Mouse (Mus musculus): ENCODE measurements at regions not wholly inside any gene's neighbourhood (a gene's known extent, or its start where the extent isn't known, plus 50 kb on each side); places are given as distances from the start of the nearest gene placed in this dataset.

DNA sequence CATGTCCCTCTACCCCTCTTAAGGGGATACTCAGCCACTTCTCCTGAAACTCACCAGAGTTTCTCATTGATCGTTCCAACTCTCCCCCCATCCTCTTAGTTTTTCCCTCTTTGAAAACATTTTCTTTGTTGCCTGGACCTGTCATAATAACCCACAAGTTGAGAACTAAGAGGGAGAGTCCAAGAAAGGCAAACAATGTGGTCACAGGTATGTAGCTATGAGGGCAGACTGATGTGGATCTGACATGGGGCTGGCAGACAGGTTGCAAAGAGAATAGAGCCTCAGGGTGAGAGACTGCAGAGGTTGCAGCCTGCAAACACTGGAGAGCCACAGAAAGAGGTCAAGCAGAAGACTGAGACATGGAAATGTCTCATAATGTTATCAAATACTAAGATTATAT lies 69.9 kb upstream of the Rbms1 start:
- Histone ChIP-seq H3K27ac (no peak overlapping the region), H3K9ac (replicated peaks) (no peak overlapping the region), H3K9me3 (no peaks in the 10 kb centered on the region), H3K36me3 (no peaks in the 10 kb centered on the region), H3K4me2 (no peak overlapping the region), H3K4me3 (replicated peaks) (no peak overlapping the region), H3K4me1 (replicated peaks) (no peaks in the 10 kb centered on the region), H3K27me3 (no peaks in the 10 kb centered on the region)
- no peak for ATAC-seq (ENCODE audit: insufficient number of reproducible peaks, insufficient read depth, low FRiP score, low TSS enrichment, low read depth)
- WGBS: 88% methylated on average over 1 of the region's 1 CpGs

DNA sequence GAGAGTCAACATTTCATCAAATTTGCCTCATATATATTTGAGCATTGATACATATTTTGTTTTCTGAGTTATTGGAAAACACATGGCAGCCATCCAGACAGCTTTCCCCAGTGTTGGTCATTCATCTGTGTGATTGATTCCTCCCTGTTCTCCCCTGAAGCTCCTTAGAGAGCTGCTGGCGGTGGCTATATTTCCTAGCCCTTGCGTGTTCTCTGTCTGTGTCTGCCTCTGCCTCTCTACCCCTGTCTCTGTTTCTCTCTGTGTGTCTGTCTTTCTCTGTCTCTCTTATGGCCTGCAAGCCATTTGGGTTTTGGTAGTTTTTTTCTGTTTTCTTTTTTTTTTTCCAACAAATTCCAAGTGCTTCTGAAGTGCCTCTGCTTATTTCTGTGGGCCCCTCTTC lies 66.7 kb upstream of the Rbms1 start:
- Histone ChIP-seq H3K9ac (replicated peaks) (no peak overlapping the region), H3K9me3 (no peaks in the 10 kb centered on the region), H3K27me3 (no peaks in the 10 kb centered on the region), H3K27ac (no peak overlapping the region), H3K4me3 (replicated peaks) (no peak overlapping the region), H3K4me1 (replicated peaks) (no peaks in the 10 kb centered on the region), H3K36me3 (no peaks in the 10 kb centered on the region), H3K4me2 (no peak overlapping the region)
- WGBS: 80% methylated on average over 2 of the region's 2 CpGs
- ATAC-seq (ENCODE audit: insufficient number of reproducible peaks, insufficient read depth, low FRiP score, low TSS enrichment, low read depth): no peak

DNA sequence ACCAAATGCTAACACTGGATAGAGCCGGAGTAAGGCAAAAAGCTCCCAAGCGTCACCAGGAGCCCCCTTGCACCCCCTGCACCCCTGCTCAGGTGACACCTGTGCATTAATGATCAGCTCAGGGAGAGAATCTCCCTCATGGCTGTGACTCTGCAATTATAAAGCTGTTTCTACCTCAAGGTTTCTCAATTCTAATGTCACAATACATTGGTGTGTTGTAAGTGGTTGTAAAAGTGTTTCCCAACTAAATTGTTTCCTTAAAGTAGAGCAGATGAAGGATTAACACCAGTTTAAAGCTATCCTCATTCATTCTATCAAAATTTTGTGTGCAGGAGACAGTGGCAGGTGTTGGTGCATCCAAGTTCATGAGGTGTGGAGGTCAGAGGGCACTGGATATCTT lies 65.6 kb upstream of the Rbms1 start:
- H3K9me3 ChIP-seq: no peaks in the 10 kb centered on the region
- ATAC-seq (ENCODE audit: insufficient number of reproducible peaks, insufficient read depth, low FRiP score, low TSS enrichment, low read depth): no peak
- no peak overlapping the region for H3K4me2 ChIP-seq
- H3K27me3 ChIP-seq: no peaks in the 10 kb centered on the region
- no peak overlapping the region for H3K9ac ChIP-seq (replicated peaks)
- no peak overlapping the region for H3K4me3 ChIP-seq (replicated peaks)
- 75% methylated on average over 2 of the region's 2 CpGs for WGBS
- H3K36me3 ChIP-seq: no peaks in the 10 kb centered on the region
- no peaks in the 10 kb centered on the region for H3K4me1 ChIP-seq (replicated peaks)
- no peak overlapping the region for H3K27ac ChIP-seq

DNA sequence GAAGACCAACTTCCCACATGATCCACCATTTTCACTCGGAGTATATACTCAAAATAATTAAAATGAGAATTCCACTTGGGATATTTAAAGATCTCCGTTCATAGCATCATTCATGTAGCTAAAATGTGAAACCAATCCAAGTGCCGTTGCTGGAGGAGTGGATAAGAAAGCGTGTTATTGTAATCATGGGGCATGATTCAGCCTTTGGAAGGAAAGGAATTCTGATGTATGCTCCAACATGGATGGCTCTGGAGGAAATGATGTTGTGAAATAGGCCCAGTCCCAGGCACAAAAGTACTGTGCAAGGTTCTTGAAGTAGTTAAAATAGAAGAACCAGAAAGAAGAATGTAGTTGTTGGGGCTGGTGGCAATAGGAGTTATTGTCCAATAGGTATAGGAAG lies 64.7 kb upstream of the Rbms1 start:
- H3K4me2 ChIP-seq: no peak overlapping the region
- no peaks in the 10 kb centered on the region for H3K9me3 ChIP-seq
- H3K27ac ChIP-seq: no peak overlapping the region
- H3K9ac ChIP-seq (replicated peaks): no peak overlapping the region
- no peaks in the 10 kb centered on the region for H3K27me3 ChIP-seq
- no peak overlapping the region for H3K4me3 ChIP-seq (replicated peaks)
- no peaks in the 10 kb centered on the region for H3K4me1 ChIP-seq (replicated peaks)
- 85% methylated on average over 4 of the region's 4 CpGs for WGBS
- no peak for ATAC-seq (ENCODE audit: insufficient number of reproducible peaks, insufficient read depth, low FRiP score, low TSS enrichment, low read depth)
- H3K36me3 ChIP-seq: no peaks in the 10 kb centered on the region

DNA sequence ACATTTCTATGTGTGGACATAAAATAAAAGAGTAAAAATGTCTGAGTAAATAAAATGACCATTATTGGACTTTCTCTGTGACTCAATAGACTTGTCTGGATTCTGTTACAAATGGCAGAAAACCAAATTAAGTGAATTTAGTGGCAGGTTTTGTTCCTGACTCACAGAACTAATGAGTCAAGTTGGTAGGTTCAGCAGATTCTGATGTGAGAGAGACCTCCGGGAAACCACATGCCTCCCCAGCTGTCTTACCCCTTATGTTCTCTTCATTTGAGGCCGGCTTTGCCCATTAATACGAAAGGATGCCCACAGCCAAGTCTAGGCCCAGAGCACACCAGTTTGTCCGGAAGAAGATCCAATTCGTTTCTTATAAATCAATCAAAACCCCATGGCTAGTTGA lies 59.4 kb upstream of the Rbms1 start:
- Histone ChIP-seq H3K36me3 (no peaks in the 10 kb centered on the region), H3K4me2 (no peak overlapping the region), H3K27ac (no peak overlapping the region), H3K4me3 (replicated peaks) (no peak overlapping the region), H3K4me1 (replicated peaks) (no peaks in the 10 kb centered on the region), H3K9me3 (peaks cover 4% of the 10 kb centered on the region; the same call in 1 of the 2 replicates), H3K9ac (replicated peaks) (no peak overlapping the region), H3K27me3 (no peaks in the 10 kb centered on the region)
- ATAC-seq (ENCODE audit: insufficient number of reproducible peaks, insufficient read depth, low FRiP score, low TSS enrichment, low read depth): no peak
- WGBS: 85% methylated on average over 5 of the region's 5 CpGs

DNA sequence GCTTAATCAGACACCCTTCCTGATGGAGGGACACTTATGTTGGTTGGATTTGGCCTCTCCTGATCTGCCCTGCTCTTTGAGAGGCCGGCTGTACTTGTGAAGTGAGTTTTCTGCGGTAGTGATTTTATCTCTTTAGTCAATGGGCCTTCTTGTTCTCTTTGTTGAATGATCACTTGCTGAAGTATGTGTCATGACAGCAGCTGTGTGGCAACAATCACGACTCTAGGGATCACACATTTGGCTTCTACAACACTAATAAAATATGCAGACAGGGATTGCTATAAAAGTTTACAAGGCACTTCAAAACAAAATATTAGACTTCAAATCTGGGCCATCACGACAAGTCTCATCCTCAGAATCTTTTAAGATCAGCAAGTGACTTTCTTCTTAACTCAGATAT lies 57.8 kb upstream of the Rbms1 start:
- WGBS: 74% methylated on average over 4 of the region's 4 CpGs
- H3K4me2 ChIP-seq: no peak overlapping the region
- no peak overlapping the region for H3K9ac ChIP-seq (replicated peaks)
- H3K27me3 ChIP-seq: no peaks in the 10 kb centered on the region
- H3K4me1 ChIP-seq (replicated peaks): no peaks in the 10 kb centered on the region
- ATAC-seq (ENCODE audit: insufficient number of reproducible peaks, insufficient read depth, low FRiP score, low TSS enrichment, low read depth): no peak
- H3K9me3 ChIP-seq: peaks cover 4% of the 10 kb centered on the region; the same call in 1 of the 2 replicates
- no peaks in the 10 kb centered on the region for H3K36me3 ChIP-seq
- no peak overlapping the region for H3K27ac ChIP-seq
- no peak overlapping the region for H3K4me3 ChIP-seq (replicated peaks)

DNA sequence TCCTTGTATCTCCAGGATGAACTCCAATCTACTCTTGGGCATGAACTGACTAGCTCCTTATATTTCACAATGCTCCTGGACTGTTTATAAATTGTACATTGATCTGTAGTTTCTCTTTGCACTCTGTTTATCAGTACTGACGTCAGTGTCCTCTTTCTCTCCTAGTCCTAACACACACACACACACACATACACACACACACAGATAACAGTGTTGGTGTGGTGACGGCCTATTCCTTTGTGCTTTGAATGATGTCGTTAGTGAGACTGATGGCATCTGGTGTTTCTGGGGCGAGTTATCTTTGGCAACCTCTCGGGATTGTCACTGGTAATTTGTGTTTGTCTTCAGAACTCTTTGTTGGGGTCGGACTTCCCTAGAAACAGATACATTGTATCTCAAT lies 50.0 kb upstream of the Rbms1 start:
- H3K9me3 ChIP-seq: no peaks in the 10 kb centered on the region
- no peaks in the 10 kb centered on the region for H3K4me1 ChIP-seq (replicated peaks)
- no peaks in the 10 kb centered on the region for H3K36me3 ChIP-seq
- no peak for ATAC-seq (ENCODE audit: insufficient number of reproducible peaks, insufficient read depth, low FRiP score, low TSS enrichment, low read depth)
- H3K27ac ChIP-seq: no peak overlapping the region
- H3K27me3 ChIP-seq: no peaks in the 10 kb centered on the region
- no peak overlapping the region for H3K4me3 ChIP-seq (replicated peaks)
- H3K4me2 ChIP-seq: no peak overlapping the region
- H3K9ac ChIP-seq (replicated peaks): no peak overlapping the region
- 47% methylated on average over 6 of the region's 6 CpGs for WGBS

Data from limb, embryonic 12.5 days (tissue).